Mouse (Mus musculus): ENCODE results near the gene Dcaf6. TPM values are rescaled to one million over a fixed set of nuclear protein-coding genes. Genes with fewer than 3 reads are reported as not detected.

Gene Dcaf6
- polyA plus RNA-seq, 1 experiment from 2014 or later = 10.7 TPM

DNA sequence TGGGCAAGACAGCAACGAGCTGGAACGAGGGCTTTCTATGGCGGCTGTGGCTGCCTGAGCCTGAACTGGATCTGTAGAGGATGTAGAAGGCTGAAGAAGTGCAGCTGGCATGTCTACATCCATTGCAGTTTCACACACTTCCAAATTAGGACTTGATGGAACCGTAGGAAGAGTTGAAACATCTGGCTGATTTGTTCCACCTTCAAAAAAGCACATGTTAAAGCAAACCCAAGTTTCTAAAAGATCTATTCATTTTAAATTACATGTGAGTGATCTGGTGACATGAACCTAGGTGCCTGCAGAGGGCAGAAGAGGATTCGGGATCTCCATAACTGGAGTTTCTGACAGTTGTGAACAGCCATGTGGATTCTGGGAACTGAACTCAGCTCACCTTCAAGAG is 71.6 kb downstream of the Dcaf6 start:
- H3K27ac ChIP-seq (ENCODE audit: low read length) = no peak overlapping the region
- no peak for ATAC-seq
- H3K36me3 ChIP-seq (ENCODE audit: control insufficient read depth, insufficient read depth, low read length) = peaks cover 3% of the 10 kb centered on the region; the same call in 1 of the 2 replicates
- 56% methylated on average over 5 of the region's 5 CpGs for WGBS
- H3K4me1 ChIP-seq (ENCODE audit: control insufficient read depth, insufficient read depth, low read length) = no peaks in the 10 kb centered on the region
- H3K9me3 ChIP-seq (ENCODE audit: control insufficient read depth, low read length) = no peaks in the 10 kb centered on the region
- H3K27me3 ChIP-seq (replicated peaks; ENCODE audit: control insufficient read depth, insufficient read depth, low read length) = no peaks in the 10 kb centered on the region
- no peak overlapping the region for H3K9ac ChIP-seq (ENCODE audit: low read depth, low read length)
- H3K4me3 ChIP-seq (ENCODE audit: low read length) = no peak overlapping the region
- no peak overlapping the region for H3K4me2 ChIP-seq (ENCODE audit: low read depth, low read length)

DNA sequence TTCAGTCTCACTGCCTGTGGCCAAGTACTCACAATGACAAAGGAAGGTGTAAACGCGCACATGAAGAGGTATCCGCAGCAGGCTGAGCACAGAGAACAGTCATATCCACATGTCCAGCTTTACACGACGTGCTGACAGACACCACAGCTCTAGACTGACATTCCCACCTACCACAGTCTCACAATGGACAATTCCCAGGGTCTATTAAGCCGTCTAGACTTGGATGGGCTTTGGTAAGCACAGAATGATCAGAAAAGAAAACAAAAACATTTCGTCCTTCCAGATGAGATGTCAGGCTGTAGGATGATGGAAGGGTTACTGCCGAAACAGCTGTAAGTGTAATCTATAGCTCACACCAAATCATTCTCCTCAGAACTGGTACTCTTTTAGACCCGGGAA is 73.8 kb downstream of the Dcaf6 start:
- peaks cover 3% of the 10 kb centered on the region; the same call in 1 of the 2 replicates for H3K36me3 ChIP-seq (ENCODE audit: control insufficient read depth, insufficient read depth, low read length)
- no peaks in the 10 kb centered on the region for H3K4me1 ChIP-seq (ENCODE audit: control insufficient read depth, insufficient read depth, low read length)
- ATAC-seq = no peak
- no peak overlapping the region for H3K27ac ChIP-seq (ENCODE audit: low read length)
- no peaks in the 10 kb centered on the region for H3K27me3 ChIP-seq (replicated peaks; ENCODE audit: control insufficient read depth, insufficient read depth, low read length)
- 82% methylated on average over 9 of the region's 9 CpGs for WGBS
- H3K9ac ChIP-seq (ENCODE audit: low read depth, low read length) = no peak overlapping the region
- no peaks in the 10 kb centered on the region for H3K9me3 ChIP-seq (ENCODE audit: control insufficient read depth, low read length)
- H3K4me2 ChIP-seq (ENCODE audit: low read depth, low read length) = no peak overlapping the region
- no peak overlapping the region for H3K4me3 ChIP-seq (ENCODE audit: low read length)

DNA sequence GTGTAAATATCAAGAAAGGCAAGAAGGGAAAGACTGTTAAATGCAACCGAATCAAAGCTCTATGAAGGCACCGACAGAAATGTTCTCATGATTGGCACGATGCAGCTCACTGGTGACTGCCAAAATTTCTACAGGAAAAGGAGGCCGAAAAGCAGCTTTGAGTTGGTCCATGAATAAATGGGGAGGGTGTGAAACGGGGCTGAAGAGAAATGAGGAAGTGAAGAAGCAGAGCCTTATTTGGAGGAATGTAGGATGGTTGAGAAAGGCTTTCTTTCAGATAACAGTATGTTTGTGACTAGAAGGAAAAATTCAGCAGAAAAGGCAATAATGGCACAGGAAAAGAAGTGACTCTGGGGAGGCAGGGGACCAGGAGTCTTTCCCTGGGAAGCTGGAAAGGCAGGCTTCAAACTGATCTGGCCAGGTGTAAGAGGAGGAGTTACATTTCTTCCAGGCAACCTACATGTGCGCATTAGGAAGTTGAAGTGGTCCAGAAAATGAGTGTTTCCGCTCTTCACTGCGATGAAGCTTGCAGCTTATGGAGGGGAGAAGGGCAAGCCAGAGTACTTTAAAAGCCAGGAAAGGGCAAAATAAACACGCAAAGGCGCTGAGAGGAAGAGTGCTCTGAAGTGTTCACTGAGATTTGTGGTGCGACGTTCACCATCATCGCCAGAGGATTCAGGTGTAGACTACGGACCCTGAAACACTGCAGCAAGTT is 74.3 kb downstream of the Dcaf6 start:
- H3K9ac ChIP-seq (ENCODE audit: low read depth, low read length) = no peak overlapping the region

DNA sequence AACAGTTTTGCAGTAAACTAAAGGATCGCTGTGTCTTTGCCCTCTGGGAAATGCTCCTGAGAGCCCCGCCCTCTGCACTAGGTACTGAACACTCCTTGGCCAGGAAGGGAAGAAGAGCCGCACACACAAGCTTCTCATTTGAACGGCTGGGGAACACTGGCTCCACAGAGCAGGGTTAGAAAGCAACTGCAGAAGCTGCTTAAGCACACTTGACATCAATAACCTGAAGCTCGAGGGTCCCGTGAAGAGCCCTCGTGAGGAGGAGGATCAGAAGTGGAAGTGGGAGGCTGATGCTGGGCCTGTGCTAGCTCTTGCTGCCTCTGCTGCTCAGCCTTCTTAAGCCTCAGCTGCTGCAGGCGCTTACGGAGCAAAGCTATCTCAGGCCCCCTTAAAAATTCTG is 86.4 kb downstream of the Dcaf6 start:
- Histone ChIP-seq H3K4me1 (ENCODE audit: control insufficient read depth, insufficient read depth, low read length) (no peaks in the 10 kb centered on the region), H3K4me3 (ENCODE audit: low read length) (no peak overlapping the region), H3K9me3 (ENCODE audit: control insufficient read depth, low read length) (no peaks in the 10 kb centered on the region), H3K36me3 (ENCODE audit: control insufficient read depth, insufficient read depth, low read length) (no peaks in the 10 kb centered on the region), H3K4me2 (ENCODE audit: low read depth, low read length) (no peak overlapping the region), H3K27me3 (replicated peaks; ENCODE audit: control insufficient read depth, insufficient read depth, low read length) (no peaks in the 10 kb centered on the region), H3K9ac (ENCODE audit: low read depth, low read length) (peak overlapping the region; percentile 30; the same call in 1 of the 2 replicates), H3K27ac (ENCODE audit: low read length) (no peak overlapping the region)
- 62% methylated on average over 9 of the region's 9 CpGs for WGBS
- no peak for ATAC-seq

More for the DNA sequence above, 74.3 kb downstream of the Dcaf6 start:
- Histone ChIP-seq H3K4me1 (ENCODE audit: control insufficient read depth, insufficient read depth, low read length) (no peaks in the 10 kb centered on the region), H3K36me3 (ENCODE audit: control insufficient read depth, insufficient read depth, low read length) (peaks cover 3% of the 10 kb centered on the region; the same call in 1 of the 2 replicates), H3K4me2 (ENCODE audit: low read depth, low read length) (no peak overlapping the region), H3K27ac (ENCODE audit: low read length) (no peak overlapping the region), H3K9me3 (ENCODE audit: control insufficient read depth, low read length) (no peaks in the 10 kb centered on the region), H3K4me3 (ENCODE audit: low read length) (no peak overlapping the region), H3K27me3 (replicated peaks; ENCODE audit: control insufficient read depth, insufficient read depth, low read length) (no peaks in the 10 kb centered on the region)
- whole genome bisulfite sequencing = 82% methylated on average over 14 of the region's 14 CpGs
- ATAC-seq = no peak

DNA sequence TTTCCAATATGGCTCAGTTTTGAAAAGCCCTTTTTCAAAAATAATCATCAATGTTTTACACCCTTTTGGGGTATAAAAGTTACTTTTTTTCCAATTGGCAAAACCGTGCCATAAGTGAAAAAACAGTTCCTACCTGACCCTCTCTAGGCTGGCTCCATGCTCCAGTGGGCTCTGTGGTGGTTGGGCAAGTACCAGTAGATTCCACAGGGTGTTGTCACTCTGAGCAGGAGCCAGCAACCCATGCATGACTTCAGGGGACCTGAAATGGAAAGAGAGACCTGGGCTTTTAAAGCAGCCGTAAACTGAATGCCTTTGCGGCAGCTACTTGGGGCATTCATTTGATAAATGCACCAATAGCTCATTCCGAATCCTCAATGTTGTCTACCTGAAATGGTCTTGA is 89.3 kb downstream of the Dcaf6 start:
- Histone ChIP-seq H3K36me3 (ENCODE audit: control insufficient read depth, insufficient read depth, low read length) (no peaks in the 10 kb centered on the region), H3K4me1 (ENCODE audit: control insufficient read depth, insufficient read depth, low read length) (no peaks in the 10 kb centered on the region), H3K9me3 (ENCODE audit: control insufficient read depth, low read length) (no peaks in the 10 kb centered on the region), H3K9ac (ENCODE audit: low read depth, low read length) (no peak overlapping the region), H3K4me3 (ENCODE audit: low read length) (no peak overlapping the region), H3K27ac (ENCODE audit: low read length) (no peak overlapping the region), H3K4me2 (ENCODE audit: low read depth, low read length) (no peak overlapping the region), H3K27me3 (replicated peaks; ENCODE audit: control insufficient read depth, insufficient read depth, low read length) (no peaks in the 10 kb centered on the region)
- ATAC-seq = no peak
- 91% methylated on average over 4 of the region's 4 CpGs for WGBS

DNA sequence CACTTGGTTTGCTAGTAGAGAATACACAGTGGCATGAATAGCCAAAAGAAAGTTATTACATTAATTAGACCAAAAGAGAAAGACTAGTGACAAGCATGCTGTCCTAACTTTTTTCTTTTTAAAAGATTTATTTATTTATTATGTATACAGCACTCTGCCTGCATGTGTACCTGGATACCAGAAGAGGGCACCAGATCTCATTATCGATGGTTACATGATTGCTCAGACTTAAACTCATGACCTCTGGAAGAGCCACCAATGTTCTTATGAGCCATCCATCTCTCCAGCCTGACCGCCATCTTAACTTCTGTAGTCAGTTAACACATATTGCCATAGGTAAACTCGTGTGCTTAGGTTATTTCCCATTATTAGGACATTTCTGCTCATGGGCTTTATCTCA is 95.2 kb downstream of the Dcaf6 start:
- no peaks in the 10 kb centered on the region for H3K36me3 ChIP-seq (ENCODE audit: control insufficient read depth, insufficient read depth, low read length)
- H3K4me1 ChIP-seq (ENCODE audit: control insufficient read depth, insufficient read depth, low read length) = no peaks in the 10 kb centered on the region
- 91% methylated on average over 3 of the region's 3 CpGs for WGBS
- no peak for ATAC-seq
- no peak overlapping the region for H3K27ac ChIP-seq (ENCODE audit: low read length)
- H3K9ac ChIP-seq (ENCODE audit: low read depth, low read length) = no peak overlapping the region
- H3K4me2 ChIP-seq (ENCODE audit: low read depth, low read length) = no peak overlapping the region
- no peaks in the 10 kb centered on the region for H3K9me3 ChIP-seq (ENCODE audit: control insufficient read depth, low read length)
- H3K4me3 ChIP-seq (ENCODE audit: low read length) = no peak overlapping the region
- no peaks in the 10 kb centered on the region for H3K27me3 ChIP-seq (replicated peaks; ENCODE audit: control insufficient read depth, insufficient read depth, low read length)

DNA sequence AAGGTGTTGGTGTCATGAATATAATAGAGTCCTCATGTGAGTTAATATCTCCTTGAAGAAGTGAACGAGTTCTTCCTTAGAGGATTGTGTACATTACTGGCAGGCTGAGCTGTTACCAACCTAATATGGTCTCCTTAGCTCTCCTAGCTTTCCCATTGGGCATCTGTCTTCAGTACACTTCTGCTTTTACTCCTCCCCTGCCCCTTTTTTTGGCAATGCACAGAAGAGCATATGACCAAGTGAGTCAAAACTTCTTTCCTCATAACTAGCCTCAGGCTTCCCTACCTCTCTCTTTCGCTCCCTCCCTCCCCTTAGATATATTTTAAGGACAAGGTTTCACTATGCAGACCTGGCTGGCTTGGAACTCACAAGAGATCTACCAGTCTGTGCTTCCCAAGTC is 97.0 kb downstream of the Dcaf6 start:
- H3K4me3 ChIP-seq (ENCODE audit: low read length) = no peak overlapping the region
- ATAC-seq = no peak

DNA sequence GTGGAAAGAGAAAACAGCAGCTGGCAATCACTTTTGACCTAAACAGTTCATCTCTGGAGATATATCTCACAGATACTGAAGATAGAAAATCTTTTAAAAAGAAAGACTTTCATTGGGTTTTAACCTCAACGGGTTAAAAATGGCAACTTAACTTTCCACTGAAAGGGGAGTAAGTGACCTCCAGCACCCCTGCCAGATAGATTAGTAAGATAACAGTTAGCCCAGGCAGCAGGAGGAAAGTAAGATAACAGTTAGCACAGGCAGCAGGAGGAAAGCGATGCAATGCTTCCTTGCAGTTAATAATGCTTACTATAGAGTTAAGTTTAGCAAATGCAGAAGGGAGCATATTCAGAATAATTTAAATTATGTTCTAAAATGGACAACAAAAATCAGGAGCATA is 103.9 kb downstream of the Dcaf6 start:
- H3K27ac ChIP-seq (ENCODE audit: low read length) = no peak overlapping the region
- H3K4me2 ChIP-seq (ENCODE audit: low read depth, low read length) = no peak overlapping the region
- H3K9me3 ChIP-seq (ENCODE audit: control insufficient read depth, low read length) = no peaks in the 10 kb centered on the region
- 22% methylated on average over 2 of the region's 2 CpGs for WGBS
- H3K4me1 ChIP-seq (ENCODE audit: control insufficient read depth, insufficient read depth, low read length) = no peaks in the 10 kb centered on the region
- ATAC-seq = no peak
- H3K4me3 ChIP-seq (ENCODE audit: low read length) = no peak overlapping the region
- H3K27me3 ChIP-seq (replicated peaks; ENCODE audit: control insufficient read depth, insufficient read depth, low read length) = no peaks in the 10 kb centered on the region
- H3K36me3 ChIP-seq (ENCODE audit: control insufficient read depth, insufficient read depth, low read length) = no peaks in the 10 kb centered on the region
- H3K9ac ChIP-seq (ENCODE audit: low read depth, low read length) = no peak overlapping the region

More for the DNA sequence above, 97.0 kb downstream of the Dcaf6 start:
- no peak overlapping the region for H3K4me2 ChIP-seq (ENCODE audit: low read depth, low read length)
- no peaks in the 10 kb centered on the region for H3K4me1 ChIP-seq (ENCODE audit: control insufficient read depth, insufficient read depth, low read length)
- no peaks in the 10 kb centered on the region for H3K27me3 ChIP-seq (replicated peaks; ENCODE audit: control insufficient read depth, insufficient read depth, low read length)
- no peaks in the 10 kb centered on the region for H3K36me3 ChIP-seq (ENCODE audit: control insufficient read depth, insufficient read depth, low read length)
- H3K9ac ChIP-seq (ENCODE audit: low read depth, low read length) = no peak overlapping the region
- no peaks in the 10 kb centered on the region for H3K9me3 ChIP-seq (ENCODE audit: control insufficient read depth, low read length)
- 63% methylated on average over 2 of the region's 2 CpGs for WGBS
- H3K27ac ChIP-seq (ENCODE audit: low read length) = no peak overlapping the region

DNA sequence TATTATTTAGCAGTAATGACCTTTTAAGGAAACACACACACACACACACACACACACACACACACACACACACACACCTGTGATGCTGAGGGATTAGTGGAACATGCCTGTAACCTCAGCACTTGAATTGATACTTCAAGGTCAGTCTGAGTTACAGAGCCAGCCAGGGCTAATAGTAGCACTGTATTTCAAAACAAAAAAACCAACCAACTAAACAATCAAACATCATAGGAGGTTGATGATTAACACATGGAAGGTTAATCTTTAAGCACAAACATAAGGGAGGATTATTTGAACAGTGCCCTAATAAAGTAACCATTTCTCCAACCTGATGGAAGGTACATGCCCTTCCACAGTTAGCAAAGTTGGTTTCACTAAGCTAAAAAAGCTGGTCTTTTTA is 111.6 kb downstream of the Dcaf6 start:
- H3K9me3 ChIP-seq (ENCODE audit: control insufficient read depth, low read length) = no peaks in the 10 kb centered on the region
- ATAC-seq = peak; percentile 85
- no peak overlapping the region for H3K4me2 ChIP-seq (ENCODE audit: low read depth, low read length)
- H3K4me1 ChIP-seq (ENCODE audit: control insufficient read depth, insufficient read depth, low read length) = no peaks in the 10 kb centered on the region
- H3K27me3 ChIP-seq (replicated peaks; ENCODE audit: control insufficient read depth, insufficient read depth, low read length) = no peaks in the 10 kb centered on the region
- no peaks in the 10 kb centered on the region; the same call in 1 of the 2 replicates for H3K36me3 ChIP-seq (ENCODE audit: control insufficient read depth, insufficient read depth, low read length)
- no peak overlapping the region for H3K4me3 ChIP-seq (ENCODE audit: low read length)
- no peak overlapping the region for H3K27ac ChIP-seq (ENCODE audit: low read length)
- no peak overlapping the region for H3K9ac ChIP-seq (ENCODE audit: low read depth, low read length)

DNA sequence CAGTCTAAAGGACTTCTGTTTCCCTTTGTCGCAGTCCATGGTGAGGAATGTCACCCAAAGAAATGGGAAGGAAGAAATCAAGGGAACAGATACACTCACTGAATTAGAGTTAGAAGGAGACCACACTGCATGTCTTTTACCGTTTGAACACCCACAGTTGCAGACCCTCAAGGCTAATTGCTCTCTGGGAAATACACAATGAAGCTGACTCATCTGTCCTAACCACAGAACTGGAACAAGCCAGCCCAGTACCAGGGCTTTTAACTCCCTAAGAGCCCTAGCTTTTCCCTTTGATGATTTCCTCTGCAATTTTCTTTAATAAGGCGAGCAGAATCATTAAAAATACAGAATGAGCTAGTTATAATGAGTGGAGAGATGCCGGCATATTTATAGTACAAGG is 115.8 kb downstream of the Dcaf6 start:
- Histone ChIP-seq H3K36me3 (ENCODE audit: control insufficient read depth, insufficient read depth, low read length) (no peaks in the 10 kb centered on the region), H3K4me1 (ENCODE audit: control insufficient read depth, insufficient read depth, low read length) (no peaks in the 10 kb centered on the region), H3K27me3 (replicated peaks; ENCODE audit: control insufficient read depth, insufficient read depth, low read length) (no peaks in the 10 kb centered on the region), H3K4me3 (ENCODE audit: low read length) (no peak overlapping the region), H3K4me2 (ENCODE audit: low read depth, low read length) (no peak overlapping the region), H3K27ac (ENCODE audit: low read length) (no peak overlapping the region), H3K9ac (ENCODE audit: low read depth, low read length) (no peak overlapping the region), H3K9me3 (ENCODE audit: control insufficient read depth, low read length) (no peaks in the 10 kb centered on the region)
- WGBS = 64% methylated on average over 4 of the region's 4 CpGs
- ATAC-seq = no peak
